Mouse (Mus musculus): ENCODE measurements around the gene Bmp5. TPM values are rescaled to one million over a fixed set of nuclear protein-coding genes. Genes with fewer than 3 reads are reported as not detected.
"Not testable (repeated sequence)": the region's sequence is repeated elsewhere in the genome, so short reads cannot be mapped to it uniquely, and the experiment has no call there.

The Bmp5 gene
- polyA plus RNA-seq, 1 experiment = 0.20 TPM

GRCm38 (mm10) chr9:75789879-75790428, 14.8 kb downstream of the Bmp5 start:
- no peaks in the 10 kb centered on the region for H3K27me3 ChIP-seq (replicated peaks; ENCODE audit: control insufficient read depth, insufficient read depth, low read length)
- TF ChIP-seq CTCF (conservative IDR thresholded peaks at IDR 0.05; ENCODE audit: insufficient read depth, insufficient read length, low read depth, low read length) (no peak), POLR2A (IDR thresholded peaks at IDR 0.05; ENCODE audit: low read depth, low read length) (no peak)
- no peaks in the 10 kb centered on the region for H3K4me1 ChIP-seq (ENCODE audit: control insufficient read depth, insufficient read depth, low read length)
- WGBS = 41% methylated on average over 7 of the region's 7 CpGs
- H3K27ac ChIP-seq (ENCODE audit: insufficient read depth, low read depth, low read length) = no peak overlapping the region
- H3K4me3 ChIP-seq (ENCODE audit: insufficient read depth, low read depth, low read length) = no peak overlapping the region
- no peaks in the 10 kb centered on the region for H3K36me3 ChIP-seq (ENCODE audit: control insufficient read depth, insufficient read depth, low read length)
- DNase-seq = no peak

GRCm38 (mm10) chr9:75804940-75805339, 29.8 kb downstream of the Bmp5 start:
- no peaks in the 10 kb centered on the region for H3K27me3 ChIP-seq (replicated peaks; ENCODE audit: control insufficient read depth, insufficient read depth, low read length)
- H3K4me3 ChIP-seq (ENCODE audit: insufficient read depth, low read depth, low read length) = no peak overlapping the region
- H3K4me1 ChIP-seq (ENCODE audit: control insufficient read depth, insufficient read depth, low read length) = no peaks in the 10 kb centered on the region
- no peaks in the 10 kb centered on the region for H3K36me3 ChIP-seq (ENCODE audit: control insufficient read depth, insufficient read depth, low read length)
- no peak overlapping the region for H3K27ac ChIP-seq (ENCODE audit: insufficient read depth, low read depth, low read length)
- WGBS = 92% methylated on average over 6 of the region's 6 CpGs
- TF ChIP-seq POLR2A (IDR thresholded peaks at IDR 0.05; ENCODE audit: low read depth, low read length) = no peak
- TF ChIP-seq CTCF (conservative IDR thresholded peaks at IDR 0.05; ENCODE audit: insufficient read depth, insufficient read length, low read depth, low read length) = no peak
- DNase-seq = no peak

- not testable (repeated sequence) for DNase-seq; H3K36me3 ChIP-seq (ENCODE audit: control insufficient read depth, insufficient read depth, low read length); H3K27ac ChIP-seq (ENCODE audit: insufficient read depth, low read depth, low read length); H3K4me1 ChIP-seq (ENCODE audit: control insufficient read depth, insufficient read depth, low read length); H3K27me3 ChIP-seq (replicated peaks; ENCODE audit: control insufficient read depth, insufficient read depth, low read length); H3K4me3 ChIP-seq (ENCODE audit: insufficient read depth, low read depth, low read length)
- WGBS = 78% methylated on average over 3 of the region's 4 CpGs
Observed at GRCm38 (mm10) chr9:75808179-75808578, 33.0 kb downstream of the Bmp5 start.

GRCm38 (mm10) chr9:75808659-75809058, 33.5 kb downstream of the Bmp5 start:
- 89% methylated on average over 7 of the region's 7 CpGs for WGBS
- TF ChIP-seq POLR2A (IDR thresholded peaks at IDR 0.05; ENCODE audit: low read depth, low read length) (no peak), CTCF (conservative IDR thresholded peaks at IDR 0.05; ENCODE audit: insufficient read depth, insufficient read length, low read depth, low read length) (no peak)
- H3K27ac ChIP-seq (ENCODE audit: insufficient read depth, low read depth, low read length) = no peak overlapping the region
- no peaks in the 10 kb centered on the region for H3K4me1 ChIP-seq (ENCODE audit: control insufficient read depth, insufficient read depth, low read length)
- H3K36me3 ChIP-seq (ENCODE audit: control insufficient read depth, insufficient read depth, low read length) = no peaks in the 10 kb centered on the region
- H3K27me3 ChIP-seq (replicated peaks; ENCODE audit: control insufficient read depth, insufficient read depth, low read length) = no peaks in the 10 kb centered on the region
- no peak overlapping the region for H3K4me3 ChIP-seq (ENCODE audit: insufficient read depth, low read depth, low read length)
- no peak for DNase-seq

GRCm38 (mm10) chr9:75815161-75815560, 40.0 kb downstream of the Bmp5 start:
- DNase-seq = no peak
- H3K27ac ChIP-seq (ENCODE audit: insufficient read depth, low read depth, low read length) = no peak overlapping the region
- no peaks in the 10 kb centered on the region for H3K36me3 ChIP-seq (ENCODE audit: control insufficient read depth, insufficient read depth, low read length)
- H3K4me1 ChIP-seq (ENCODE audit: control insufficient read depth, insufficient read depth, low read length) = no peaks in the 10 kb centered on the region
- no peak for TF ChIP-seq POLR2A (IDR thresholded peaks at IDR 0.05; ENCODE audit: low read depth, low read length)
- H3K4me3 ChIP-seq (ENCODE audit: insufficient read depth, low read depth, low read length) = no peak overlapping the region
- WGBS = 92% methylated on average over 1 of the region's 1 CpGs
- no peaks in the 10 kb centered on the region for H3K27me3 ChIP-seq (replicated peaks; ENCODE audit: control insufficient read depth, insufficient read depth, low read length)

GRCm38 (mm10) chr9:75818400-75818799, 43.2 kb downstream of the Bmp5 start:
- WGBS = 93% methylated on average over 5 of the region's 5 CpGs
- TF ChIP-seq POLR2A (IDR thresholded peaks at IDR 0.05; ENCODE audit: low read depth, low read length) (no peak), CTCF (conservative IDR thresholded peaks at IDR 0.05; ENCODE audit: insufficient read depth, insufficient read length, low read depth, low read length) (no peak)

GRCm38 (mm10) chr9:75832468-75832867, 57.3 kb downstream of the Bmp5 start:
- WGBS = 82% methylated on average over 9 of the region's 9 CpGs
- Histone ChIP-seq H3K36me3 (ENCODE audit: control insufficient read depth, insufficient read depth, low read length) (no peaks in the 10 kb centered on the region), H3K4me3 (ENCODE audit: insufficient read depth, low read depth, low read length) (no peak overlapping the region), H3K27ac (ENCODE audit: insufficient read depth, low read depth, low read length) (no peak overlapping the region), H3K4me1 (ENCODE audit: control insufficient read depth, insufficient read depth, low read length) (no peaks in the 10 kb centered on the region), H3K27me3 (replicated peaks; ENCODE audit: control insufficient read depth, insufficient read depth, low read length) (no peaks in the 10 kb centered on the region)
- TF ChIP-seq POLR2A (IDR thresholded peaks at IDR 0.05; ENCODE audit: low read depth, low read length) (no peak), CTCF (conservative IDR thresholded peaks at IDR 0.05; ENCODE audit: insufficient read depth, insufficient read length, low read depth, low read length) (no peak)
- DNase-seq = no peak

More at GRCm38 (mm10) chr9:75818400-75818799, 43.2 kb downstream of the Bmp5 start:
- Histone ChIP-seq H3K36me3 (ENCODE audit: control insufficient read depth, insufficient read depth, low read length) (no peaks in the 10 kb centered on the region), H3K27ac (ENCODE audit: insufficient read depth, low read depth, low read length) (no peak overlapping the region), H3K27me3 (replicated peaks; ENCODE audit: control insufficient read depth, insufficient read depth, low read length) (no peaks in the 10 kb centered on the region), H3K4me1 (ENCODE audit: control insufficient read depth, insufficient read depth, low read length) (no peaks in the 10 kb centered on the region), H3K4me3 (ENCODE audit: insufficient read depth, low read depth, low read length) (no peak overlapping the region)
- DNase-seq = no peak

Measured in kidney, adult 2 months (tissue).